Mouse (Mus musculus): ENCODE results near the gene Gm8897. TPM values are rescaled to one million over a fixed set of nuclear protein-coding genes. Genes with fewer than 3 reads are reported as not detected.
"Not testable (repeated sequence)": the region's sequence is repeated elsewhere in the genome, so short reads cannot be mapped to it uniquely, and the experiment has no call there.

Gm8897 gene
- not detected for total RNA-seq (2021)

DNA sequence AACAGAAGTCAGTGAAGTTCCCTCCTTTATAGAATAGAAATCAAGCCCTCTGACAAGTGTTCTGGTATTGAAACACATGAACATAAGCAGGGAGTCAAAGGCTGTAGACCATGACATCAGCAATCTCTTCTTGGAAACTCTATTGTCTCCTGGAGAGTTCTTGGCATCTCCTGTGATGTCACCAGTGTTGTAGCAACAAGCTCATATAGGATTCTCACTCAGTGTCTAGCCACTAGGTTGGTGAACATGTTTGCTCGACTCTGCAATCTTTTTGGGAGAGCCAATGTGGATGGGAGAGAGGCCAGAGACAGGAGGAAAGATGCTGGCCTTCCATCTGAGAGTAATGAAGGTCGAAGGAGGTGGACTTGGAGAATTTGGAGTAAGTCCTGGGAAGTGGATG is at the start of gene Gm8897:
Gene Gm8897 (plus strand): TSS at position 301 of the 400 bp plus-strand sequence.
- DNase-seq = not testable (repeated sequence)

DNA sequence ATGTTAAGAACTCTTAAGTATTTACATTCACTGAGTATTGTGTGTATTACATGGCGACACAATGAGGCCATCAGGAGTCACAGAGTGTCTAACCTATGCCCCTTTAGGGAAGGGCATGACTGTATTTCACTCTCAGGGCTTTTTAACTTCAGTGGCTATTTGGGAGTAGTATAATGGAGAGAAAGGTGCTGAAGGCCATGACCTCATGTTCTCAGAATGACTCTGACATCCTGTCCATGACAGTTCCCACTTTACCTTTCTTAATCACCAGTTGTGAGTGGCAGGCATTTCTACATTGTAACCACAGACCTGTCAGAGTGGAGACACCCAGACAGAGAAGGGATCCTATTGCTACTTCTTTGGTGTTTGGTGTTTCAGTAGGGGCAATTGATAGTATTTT is 473 bp downstream of the Gm8897 start:
- not testable (repeated sequence) for DNase-seq

Other genes with a start within 250 kb of the Gm8897 start
- not detected for gene Gm5861, start 233.3 kb upstream of the Gm8897 start, total RNA-seq (2021)
- not detected for gene Gm8890, start 160.4 kb upstream of the Gm8897 start, total RNA-seq (2021)
- not detected for gene Speer1, start 74.9 kb upstream of the Gm8897 start, total RNA-seq (2021)
- not detected for gene Gm8906, start 86.3 kb downstream of the Gm8897 start, total RNA-seq (2021)
- gene Gm6460, start 178.5 kb downstream of the Gm8897 start, total RNA-seq (2021) = not detected